Mouse (Mus musculus): ENCODE measurements at regions not wholly inside any gene's neighbourhood (a gene's known extent, or its start where the extent isn't known, plus 50 kb on each side); places are given as distances from the start of the nearest gene placed in this dataset.

- DNase-seq (ENCODE audit: low spot score in 2 of 2): no peak
Measured at GRCm38 (mm10) chr3:27815201-27815695, 80.9 kb downstream of the Tmem212 start.

- DNase-seq (ENCODE audit: low spot score in 2 of 2): no peak
Measured at GRCm38 (mm10) chr3:27804271-27804670, 91.9 kb downstream of the Tmem212 start.

- DNase-seq (ENCODE audit: low spot score in 2 of 2): no peak
Measured at GRCm38 (mm10) chr3:27791633-27791951, 80.5 kb upstream of the Fndc3b start.

GRCm38 (mm10) chr3:27790932-27791632 lies 80.0 kb upstream of the Fndc3b start:
- no peak for DNase-seq (ENCODE audit: low spot score in 2 of 2)

GRCm38 (mm10) chr3:27783926-27784325 lies 72.8 kb upstream of the Fndc3b start:
- no peak for DNase-seq (ENCODE audit: low spot score in 2 of 2)

- DNase-seq (ENCODE audit: low spot score in 2 of 2): no peak
Measured at GRCm38 (mm10) chr3:27783476-27783875, 72.4 kb upstream of the Fndc3b start.

GRCm38 (mm10) chr3:27782056-27782765 lies 71.1 kb upstream of the Fndc3b start:
- DNase-seq (ENCODE audit: low spot score in 2 of 2): peak in 1 of 2 experiments; percentile 36

- DNase-seq (ENCODE audit: low spot score in 2 of 2): no peak
Measured at GRCm38 (mm10) chr3:27779892-27780291, 68.8 kb upstream of the Fndc3b start.

GRCm38 (mm10) chr3:27777751-27778150 lies 66.6 kb upstream of the Fndc3b start:
- no peak for DNase-seq (ENCODE audit: low spot score in 2 of 2)

- DNase-seq (ENCODE audit: low spot score in 2 of 2): peak in 1 of 2 experiments; percentile 9
Measured at GRCm38 (mm10) chr3:27773176-27773575, 62.1 kb upstream of the Fndc3b start.

- no peak for DNase-seq (ENCODE audit: low spot score in 2 of 2)
Measured at GRCm38 (mm10) chr3:27769438-27769837, 58.3 kb upstream of the Fndc3b start.

- DNase-seq (ENCODE audit: low spot score in 2 of 2): no peak
Measured at GRCm38 (mm10) chr3:27767188-27767587, 56.1 kb upstream of the Fndc3b start.

GRCm38 (mm10) chr3:27766421-27766820 lies 55.3 kb upstream of the Fndc3b start:
- no peak for DNase-seq (ENCODE audit: low spot score in 2 of 2)

GRCm38 (mm10) chr3:27765929-27766328 lies 54.8 kb upstream of the Fndc3b start:
- DNase-seq (ENCODE audit: low spot score in 2 of 2): peak; percentile 43 to 47

- peak in 1 of 2 experiments; percentile 15 for DNase-seq (ENCODE audit: low spot score in 2 of 2)
Measured at GRCm38 (mm10) chr3:27764556-27764955, 53.4 kb upstream of the Fndc3b start.

GRCm38 (mm10) chr3:27761031-27761430 lies 49.9 kb upstream of the Fndc3b start:
- DNase-seq (ENCODE audit: low spot score in 2 of 2): no peak

Measured in right cerebral cortex, adult 2 months (tissue).